Mouse (Mus musculus) liver, adult 2 months (tissue): ENCODE data around the gene Ccdc162.

Experiments
- CTCF ChIP-seq: fragments of 200-500 bp; IDR thresholded peaks from 2 replicates; pipeline ENCODE4 v1.5.1; 2011; ENCODE audit warnings: low read depth, low read length, control low read depth
- POLR2A ChIP-seq: fragments of 200-500 bp; IDR thresholded peaks from 2 replicates; pipeline ENCODE4 v1.6.1; 2011; ENCODE audit warnings: low read length, control low read depth; ENCODE audit not compliant: insufficient read depth; ENCODE audit errors: extremely low read depth

- TF ChIP-seq CTCF = no peak
- TF ChIP-seq POLR2A = no peak
These were observed 174.4 kb downstream of the Ccdc162 start for GRCm38 (mm10) chr10:41542057-41542456.
